Mouse (Mus musculus): Measurements from ENCODE around the gene Slc8a2. TPM values are rescaled to one million over a fixed set of nuclear protein-coding genes. Genes with fewer than 3 reads are reported as not detected.
A peak's percentile ranks its signal among the peaks of the same experiment; 100 is the strongest.

Gene Slc8a2
- polyA plus RNA-seq, 1 experiment = not detected

DNA sequence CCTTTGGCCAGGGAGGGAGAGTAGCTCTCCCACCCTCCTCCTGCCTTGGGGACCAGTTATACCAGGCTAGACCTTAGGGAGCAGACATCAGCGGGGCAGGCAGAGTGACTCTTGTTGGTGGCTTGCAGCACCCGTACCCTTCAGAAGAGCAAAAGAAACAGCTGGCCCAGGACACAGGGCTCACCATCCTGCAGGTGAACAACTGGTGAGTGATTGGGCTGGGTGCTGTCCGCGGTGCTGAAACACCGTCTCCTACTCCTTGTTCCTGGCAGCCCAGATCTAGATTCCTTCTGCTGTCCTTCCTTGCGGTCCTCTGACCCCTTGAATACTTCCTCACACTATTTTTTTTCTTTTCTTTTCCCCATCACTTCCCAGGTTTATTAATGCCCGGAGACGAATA lies 54.0 kb downstream of the Slc8a2 start:
- H3K4me3 ChIP-seq (ENCODE audit: insufficient read depth, low read length) = no peak overlapping the region
- no peak for TF ChIP-seq CTCF (IDR thresholded peaks at IDR 0.05; ENCODE audit: low read depth, low read length)
- no peak for TF ChIP-seq POLR2A (IDR thresholded peaks at IDR 0.05; ENCODE audit: borderline replicate concordance, low read depth, low read length)
- no peaks in the 10 kb centered on the region for H3K4me1 ChIP-seq (ENCODE audit: control insufficient read depth, insufficient read depth, low read length)
- H3K27ac ChIP-seq (ENCODE audit: insufficient read depth, low read depth, low read length) = no peak overlapping the region

GRCm38 (mm10) chr7:16187494-16187893 lies 57.9 kb downstream of the Slc8a2 start:
- H3K4me3 ChIP-seq (ENCODE audit: insufficient read depth, low read length) = no peak overlapping the region
- no peak overlapping the region for H3K27ac ChIP-seq (ENCODE audit: insufficient read depth, low read depth, low read length)
- TF ChIP-seq CTCF (IDR thresholded peaks at IDR 0.05; ENCODE audit: low read depth, low read length) (no peak), POLR2A (IDR thresholded peaks at IDR 0.05; ENCODE audit: borderline replicate concordance, low read depth, low read length) (no peak)
- H3K4me1 ChIP-seq (ENCODE audit: control insufficient read depth, insufficient read depth, low read length) = no peaks in the 10 kb centered on the region

DNA sequence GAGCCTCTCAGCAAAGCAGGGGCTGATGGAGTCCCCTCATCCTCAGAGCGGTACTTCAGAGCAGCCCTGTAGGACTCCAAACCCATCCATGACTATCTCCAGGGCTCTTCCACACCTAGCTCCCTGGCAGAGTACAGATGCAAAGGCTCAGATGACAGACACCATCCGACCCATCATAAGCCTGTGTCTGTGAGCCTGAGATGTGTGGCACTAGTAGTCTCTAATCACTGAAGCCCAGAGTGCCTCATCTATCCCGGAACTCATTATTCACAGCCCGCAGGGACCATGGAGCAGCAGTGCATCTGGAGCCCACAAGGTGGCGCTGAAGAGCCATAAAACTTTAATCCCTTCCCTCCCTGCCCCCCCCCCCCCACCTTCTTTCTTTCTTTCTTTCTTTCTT lies 62.7 kb downstream of the Slc8a2 start:
- H3K4me1 ChIP-seq (ENCODE audit: control insufficient read depth, insufficient read depth, low read length) = peaks cover 14% of the 10 kb centered on the region
- no peak overlapping the region for H3K27ac ChIP-seq (ENCODE audit: insufficient read depth, low read depth, low read length)
- TF ChIP-seq POLR2A (IDR thresholded peaks at IDR 0.05; ENCODE audit: borderline replicate concordance, low read depth, low read length) (no peak), CTCF (IDR thresholded peaks at IDR 0.05; ENCODE audit: low read depth, low read length) (no peak; the same call in 1 of the 2 replicates)
- H3K4me3 ChIP-seq (ENCODE audit: insufficient read depth, low read length) = no peak overlapping the region

DNA sequence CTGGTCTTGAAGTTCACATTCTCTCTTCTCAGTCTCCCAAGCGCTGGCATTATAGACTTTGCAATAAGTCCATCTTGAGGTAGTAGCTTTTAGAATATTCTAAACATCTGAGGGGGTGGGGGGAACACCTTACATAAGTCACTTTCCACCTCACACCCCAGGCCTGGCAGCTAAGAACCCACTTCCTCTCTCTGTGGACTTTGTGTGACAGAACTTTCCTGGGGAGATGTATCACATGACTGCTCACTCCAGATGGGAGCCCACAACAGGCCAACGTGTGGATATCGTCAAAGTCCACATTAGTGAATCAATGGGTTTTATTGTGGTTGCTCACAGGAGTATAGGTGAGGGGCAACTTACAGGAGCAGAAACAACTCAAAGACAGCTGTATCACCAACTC lies 64.1 kb downstream of the Slc8a2 start:
- peak overlapping the region; percentile 66 for H3K27ac ChIP-seq (ENCODE audit: insufficient read depth, low read depth, low read length)
- no peak overlapping the region for H3K4me3 ChIP-seq (ENCODE audit: insufficient read depth, low read length)
- peaks cover 14% of the 10 kb centered on the region for H3K4me1 ChIP-seq (ENCODE audit: control insufficient read depth, insufficient read depth, low read length)
- no peak for TF ChIP-seq POLR2A (IDR thresholded peaks at IDR 0.05; ENCODE audit: borderline replicate concordance, low read depth, low read length)
- no peak for TF ChIP-seq CTCF (IDR thresholded peaks at IDR 0.05; ENCODE audit: low read depth, low read length)

- Histone ChIP-seq H3K4me1 (ENCODE audit: control insufficient read depth, insufficient read depth, low read length) (peaks cover 18% of the 10 kb centered on the region), H3K27ac (ENCODE audit: insufficient read depth, low read depth, low read length) (no peak overlapping the region), H3K4me3 (ENCODE audit: insufficient read depth, low read length) (no peak overlapping the region)
- TF ChIP-seq POLR2A (IDR thresholded peaks at IDR 0.05; ENCODE audit: borderline replicate concordance, low read depth, low read length) (no peak), CTCF (IDR thresholded peaks at IDR 0.05; ENCODE audit: low read depth, low read length) (no peak)
Observed at GRCm38 (mm10) chr7:16196616-16197015, 67.0 kb downstream of the Slc8a2 start.

- H3K4me3 ChIP-seq (ENCODE audit: insufficient read depth, low read length) = no peak overlapping the region
- peaks cover 18% of the 10 kb centered on the region for H3K4me1 ChIP-seq (ENCODE audit: control insufficient read depth, insufficient read depth, low read length)
- H3K27ac ChIP-seq (ENCODE audit: insufficient read depth, low read depth, low read length) = no peak overlapping the region
- TF ChIP-seq POLR2A (IDR thresholded peaks at IDR 0.05; ENCODE audit: borderline replicate concordance, low read depth, low read length) = no peak
- TF ChIP-seq CTCF (IDR thresholded peaks at IDR 0.05; ENCODE audit: low read depth, low read length) = no peak
Observed at GRCm38 (mm10) chr7:16197166-16197565, 67.5 kb downstream of the Slc8a2 start.

DNA sequence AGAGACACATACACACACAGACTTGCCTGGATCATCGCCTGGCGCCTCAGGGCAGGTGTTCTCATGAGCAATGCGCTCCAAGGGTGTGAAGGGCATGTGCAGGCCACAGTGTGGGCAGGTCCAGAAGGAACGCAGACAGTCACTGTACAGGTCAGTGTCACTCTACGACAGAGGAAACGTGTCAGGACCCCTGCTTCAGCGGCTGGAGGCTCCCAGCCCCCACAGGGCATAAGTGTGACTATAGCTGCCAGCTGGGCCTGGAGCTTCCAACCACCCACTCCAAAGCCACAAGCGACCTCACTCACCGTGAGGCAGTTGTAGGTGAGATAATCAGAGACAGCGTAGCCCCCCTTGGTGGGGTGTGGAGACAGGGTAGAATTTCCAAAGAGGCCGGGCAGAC lies 68.9 kb downstream of the Slc8a2 start:
- Histone ChIP-seq H3K27ac (ENCODE audit: insufficient read depth, low read depth, low read length) (no peak overlapping the region), H3K4me1 (ENCODE audit: control insufficient read depth, insufficient read depth, low read length) (peaks cover 13% of the 10 kb centered on the region), H3K4me3 (ENCODE audit: insufficient read depth, low read length) (no peak overlapping the region)
- no peak for TF ChIP-seq POLR2A (IDR thresholded peaks at IDR 0.05; ENCODE audit: borderline replicate concordance, low read depth, low read length)
- no peak for TF ChIP-seq CTCF (IDR thresholded peaks at IDR 0.05; ENCODE audit: low read depth, low read length)

DNA sequence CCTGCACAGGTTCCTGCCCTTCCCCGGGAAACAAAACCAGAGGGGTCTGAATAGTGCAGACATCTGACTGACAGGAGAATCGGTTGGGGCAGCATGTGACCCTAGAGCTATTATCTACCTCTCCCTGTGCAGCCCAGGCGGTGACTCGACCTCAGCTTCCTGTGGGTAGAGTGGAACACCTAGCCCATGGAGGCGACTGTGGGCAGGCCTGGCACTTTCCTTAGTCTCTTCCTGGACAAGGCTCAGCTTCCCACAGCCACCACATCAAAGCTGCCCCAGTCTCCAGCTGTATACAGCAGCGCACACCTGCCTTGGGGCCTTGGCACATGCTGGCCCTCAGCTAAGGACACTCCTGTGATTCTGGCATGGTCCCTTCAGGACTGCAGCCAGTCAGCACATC lies 71.5 kb downstream of the Slc8a2 start:
- Histone ChIP-seq H3K4me3 (ENCODE audit: insufficient read depth, low read length) (no peak overlapping the region), H3K4me1 (ENCODE audit: control insufficient read depth, insufficient read depth, low read length) (peaks cover 30% of the 10 kb centered on the region), H3K27ac (ENCODE audit: insufficient read depth, low read depth, low read length) (no peak overlapping the region)
- TF ChIP-seq POLR2A (IDR thresholded peaks at IDR 0.05; ENCODE audit: borderline replicate concordance, low read depth, low read length) = no peak
- no peak for TF ChIP-seq CTCF (IDR thresholded peaks at IDR 0.05; ENCODE audit: low read depth, low read length)

DNA sequence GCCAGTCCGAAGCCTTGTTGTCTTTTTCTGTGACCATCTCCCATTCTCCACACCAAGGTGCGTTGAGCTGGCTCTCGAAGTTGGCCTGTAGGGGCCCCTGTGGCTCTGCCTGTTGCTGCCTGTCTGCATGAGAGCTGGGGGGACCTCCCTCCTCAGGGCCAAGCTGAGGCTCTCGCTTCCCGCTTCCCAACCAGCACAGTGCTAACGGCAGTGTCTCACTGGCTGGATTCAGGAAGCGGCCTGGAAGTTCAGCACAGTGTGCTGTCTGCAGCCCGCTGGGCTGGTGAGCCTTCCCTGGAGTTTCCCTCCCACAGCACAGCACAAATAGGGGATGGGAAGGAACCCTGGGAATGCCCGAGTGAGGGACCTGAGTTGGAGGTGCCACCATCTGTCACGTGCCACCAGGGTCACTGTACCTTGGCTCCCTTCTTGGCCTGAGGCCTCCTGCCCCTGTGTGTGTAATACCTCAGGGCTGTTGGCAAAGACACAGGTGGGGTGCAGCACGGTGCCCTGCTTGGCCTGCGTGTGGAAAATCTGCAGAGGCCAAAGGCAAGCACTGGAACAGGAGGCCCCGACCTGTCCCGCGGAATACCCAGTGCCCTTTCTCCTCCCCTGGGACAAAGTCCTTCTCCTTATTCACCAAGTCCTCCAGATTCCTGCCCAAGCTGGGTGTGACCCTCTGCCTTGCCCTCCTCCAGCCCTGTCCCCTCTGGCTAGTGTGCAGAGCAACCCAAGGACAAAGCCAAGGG lies 73.3 kb downstream of the Slc8a2 start:
- no peak overlapping the region for H3K27ac ChIP-seq (ENCODE audit: insufficient read depth, low read depth, low read length)
- TF ChIP-seq POLR2A (IDR thresholded peaks at IDR 0.05; ENCODE audit: borderline replicate concordance, low read depth, low read length) (no peak), CTCF (IDR thresholded peaks at IDR 0.05; ENCODE audit: low read depth, low read length) (no peak)
- peaks cover 45% of the 10 kb centered on the region for H3K4me1 ChIP-seq (ENCODE audit: control insufficient read depth, insufficient read depth, low read length)
- no peak overlapping the region for H3K4me3 ChIP-seq (ENCODE audit: insufficient read depth, low read length)

GRCm38 (mm10) chr7:16203505-16203903 lies 73.9 kb downstream of the Slc8a2 start:
- Histone ChIP-seq H3K4me3 (ENCODE audit: insufficient read depth, low read length) (no peak overlapping the region), H3K27ac (ENCODE audit: insufficient read depth, low read depth, low read length) (no peak overlapping the region), H3K4me1 (ENCODE audit: control insufficient read depth, insufficient read depth, low read length) (peaks cover 51% of the 10 kb centered on the region)
- no peak for TF ChIP-seq CTCF (IDR thresholded peaks at IDR 0.05; ENCODE audit: low read depth, low read length)
- no peak for TF ChIP-seq POLR2A (IDR thresholded peaks at IDR 0.05; ENCODE audit: borderline replicate concordance, low read depth, low read length)
